Mouse (Mus musculus) mouse trophoblast stem cell (cell line): ENCODE data around the gene Pafah1b3.
"Not testable (repeated sequence)": the region's sequence is repeated elsewhere in the genome, so short reads cannot be mapped to it uniquely, and the experiment has no call there.

Experiments
- in situ Hi-C, 2 experiments: fragments of 300-500 bp; cut with MseI, MboI; formaldehyde crosslinking; loops; 2 replicates in 1 of 2; 3 replicates in 1 of 2; pipeline ENCODE4 v1.15.1; 2025

Gene Pafah1b3

DNA sequence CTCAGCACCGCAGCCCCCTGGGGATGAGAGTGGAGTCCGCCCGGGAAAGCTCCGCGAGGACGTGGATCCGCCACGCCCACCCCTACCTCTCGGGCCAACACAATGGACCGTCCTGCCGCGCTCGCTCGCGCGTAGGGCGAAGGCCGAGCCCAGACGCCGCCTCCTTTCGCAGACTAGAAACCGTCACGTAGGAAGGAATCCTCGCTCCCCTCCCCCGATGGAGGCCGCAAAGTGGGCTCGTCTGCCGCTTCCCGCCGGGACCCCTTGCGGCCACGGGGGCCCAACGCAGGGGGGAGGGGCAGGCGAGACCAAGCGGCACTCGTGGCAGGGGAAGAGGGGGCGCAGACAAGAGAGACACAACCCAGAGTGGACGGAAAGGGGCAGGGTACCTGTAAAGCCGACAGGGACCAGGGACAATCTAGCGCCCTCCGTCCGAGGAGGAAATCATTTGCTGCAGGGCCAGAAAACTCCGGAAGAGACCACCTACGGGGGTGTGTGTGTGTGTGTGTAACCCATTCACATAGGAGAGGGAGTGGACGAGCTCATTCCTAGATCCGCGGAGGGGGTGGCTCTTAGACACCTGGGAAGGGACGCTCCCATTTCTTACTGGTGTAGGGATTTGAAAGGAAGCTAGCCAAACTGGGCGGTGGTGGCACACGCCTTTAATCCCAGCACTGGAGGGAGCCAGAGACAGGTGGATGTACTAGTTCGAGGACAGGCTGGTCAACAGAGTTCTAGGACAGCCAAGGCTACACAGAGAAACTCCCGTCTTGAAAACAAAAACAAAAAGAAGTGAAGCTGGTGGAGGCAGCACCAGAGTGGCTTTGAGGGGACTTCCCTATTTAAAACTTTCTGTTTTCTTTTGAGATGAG lies at the start of gene Pafah1b3:
Pafah1b3 (minus strand) TSS at position 533 of the 872 bp plus-strand sequence.
- in situ Hi-C loops = no loop called here

DNA sequence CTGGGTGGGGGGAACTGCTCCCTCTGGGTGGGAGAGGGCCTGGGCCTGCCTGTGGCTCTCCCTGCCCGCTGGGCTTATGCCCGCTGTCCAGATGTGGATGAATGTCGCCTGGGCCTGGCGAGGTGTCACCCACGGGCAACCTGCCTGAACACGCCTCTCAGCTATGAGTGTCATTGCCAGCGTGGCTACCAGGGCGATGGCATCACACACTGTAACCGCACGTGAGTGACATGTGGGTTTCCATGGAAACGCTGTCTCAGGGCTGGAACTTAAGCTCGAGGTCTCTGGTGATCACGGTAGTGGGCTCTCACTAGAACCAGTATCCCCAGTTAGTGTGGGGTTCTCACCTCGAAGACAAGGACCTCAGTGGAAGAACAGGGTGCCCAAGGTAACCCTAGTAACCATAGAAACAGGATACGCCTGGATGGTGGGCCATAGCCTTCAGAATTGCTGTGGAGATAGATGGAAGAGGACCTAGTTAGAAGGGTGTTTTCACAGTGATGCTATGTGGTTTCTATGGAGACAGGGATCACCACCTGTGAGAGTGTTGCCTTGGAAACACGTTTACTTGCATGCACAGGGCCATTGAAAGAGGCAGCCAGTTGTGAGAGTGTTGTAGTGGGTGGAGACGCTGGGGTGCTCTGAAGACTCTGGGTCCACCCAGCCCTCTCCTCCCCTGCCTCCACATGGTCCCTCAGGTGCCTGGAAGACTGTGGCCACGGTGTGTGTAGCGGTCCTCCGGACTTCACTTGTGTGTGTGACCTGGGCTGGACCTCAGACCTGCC lies 43.4 kb upstream of the Pafah1b3 start:
- in situ Hi-C loops = no loop called here

DNA sequence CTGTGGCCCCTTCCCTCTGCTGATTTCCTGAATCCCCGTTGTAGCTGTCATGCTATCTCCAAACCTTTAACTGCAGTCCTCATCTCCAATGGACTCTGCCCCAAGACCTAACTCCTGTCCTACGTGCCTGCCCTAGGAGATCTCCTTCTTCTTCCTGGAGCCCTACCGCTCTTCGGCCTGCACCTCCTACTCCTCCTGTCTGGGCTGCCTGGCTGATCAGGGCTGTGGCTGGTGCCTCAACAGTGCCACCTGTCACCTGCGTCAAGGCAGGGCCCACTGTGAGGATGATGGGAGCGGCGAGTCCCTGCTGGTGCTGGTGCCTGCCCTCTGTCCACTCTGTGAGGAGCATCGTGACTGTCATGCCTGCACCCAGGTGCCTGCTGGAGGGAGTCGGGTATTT lies 41.5 kb upstream of the Pafah1b3 start:
- in situ Hi-C loops = no loop called here

DNA sequence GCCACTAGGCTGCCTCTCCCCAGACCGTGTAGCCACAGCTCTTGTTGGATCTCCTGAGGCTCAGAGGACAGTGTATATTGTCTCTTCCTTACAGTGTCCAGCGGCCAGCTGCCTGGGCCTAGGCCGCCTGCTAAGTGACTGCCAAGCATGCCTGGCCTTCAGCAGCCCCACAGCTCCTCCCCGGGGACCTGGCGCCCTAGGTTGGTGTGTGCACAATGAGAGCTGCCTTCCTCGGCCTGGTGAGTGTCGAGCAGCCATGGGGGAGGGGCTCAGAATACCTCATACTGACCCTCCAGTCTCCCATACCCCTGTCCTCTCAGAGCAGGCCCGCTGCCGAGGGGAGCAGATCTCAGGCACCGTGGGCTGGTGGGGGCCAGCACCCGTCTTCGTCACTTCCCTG lies 36.7 kb upstream of the Pafah1b3 start:
- in situ Hi-C loops = no loop called here

DNA sequence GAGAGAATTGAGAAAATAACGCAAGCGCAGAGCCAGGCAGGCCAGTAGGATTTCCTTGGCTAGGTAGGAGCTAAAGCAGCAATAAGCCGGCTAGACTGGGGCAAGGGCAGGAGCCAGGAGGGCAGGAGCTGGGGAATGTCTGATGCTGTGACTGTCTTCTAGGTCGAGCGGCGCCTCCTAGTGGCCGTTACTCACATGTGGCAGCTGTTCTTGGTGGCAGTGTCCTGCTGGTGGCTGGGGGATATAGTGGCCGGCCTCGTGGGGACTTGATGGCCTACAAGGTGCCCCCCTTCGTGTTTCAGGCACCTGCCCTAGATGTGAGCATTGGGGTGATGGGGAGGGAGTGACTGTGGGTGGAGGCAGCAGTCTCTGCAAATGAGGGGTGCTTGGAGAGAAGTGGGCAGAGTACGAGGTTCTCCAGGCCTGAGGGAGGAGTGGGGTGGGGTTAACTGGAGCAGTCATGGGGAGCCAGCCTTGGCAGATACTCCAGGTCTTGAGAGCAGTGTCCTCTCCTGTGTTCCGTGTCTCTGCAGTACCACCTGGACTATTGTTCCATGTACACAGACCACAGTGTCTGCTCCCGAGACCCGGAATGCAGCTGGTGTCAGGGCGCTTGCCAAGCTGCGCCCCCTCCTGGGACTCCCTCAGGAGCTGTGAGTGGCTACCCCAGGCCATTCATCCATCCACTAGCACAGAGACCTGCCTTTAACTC lies 36.0 kb upstream of the Pafah1b3 start:
- in situ Hi-C loops = no loop called here

DNA sequence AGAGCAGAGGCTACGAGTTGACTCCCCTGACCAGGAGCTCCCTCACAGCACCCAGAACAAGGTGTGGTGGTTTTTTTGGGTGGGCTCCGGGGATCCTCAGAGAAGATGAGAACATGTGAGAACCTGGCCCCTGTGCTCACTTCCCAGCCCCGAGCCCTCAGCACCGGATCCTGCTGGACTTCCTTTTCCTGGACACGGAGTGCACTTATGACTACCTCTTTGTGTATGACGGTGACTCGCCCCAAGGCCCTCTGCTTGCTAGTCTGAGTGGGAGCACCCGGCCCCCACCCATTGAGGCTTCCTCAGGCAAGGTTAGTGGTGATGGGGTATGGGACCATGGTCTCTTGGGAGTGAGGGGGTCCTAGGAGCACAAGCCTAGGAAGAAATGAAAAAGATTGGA lies 28.4 kb upstream of the Pafah1b3 start:
- in situ Hi-C loops = no loop called here

DNA sequence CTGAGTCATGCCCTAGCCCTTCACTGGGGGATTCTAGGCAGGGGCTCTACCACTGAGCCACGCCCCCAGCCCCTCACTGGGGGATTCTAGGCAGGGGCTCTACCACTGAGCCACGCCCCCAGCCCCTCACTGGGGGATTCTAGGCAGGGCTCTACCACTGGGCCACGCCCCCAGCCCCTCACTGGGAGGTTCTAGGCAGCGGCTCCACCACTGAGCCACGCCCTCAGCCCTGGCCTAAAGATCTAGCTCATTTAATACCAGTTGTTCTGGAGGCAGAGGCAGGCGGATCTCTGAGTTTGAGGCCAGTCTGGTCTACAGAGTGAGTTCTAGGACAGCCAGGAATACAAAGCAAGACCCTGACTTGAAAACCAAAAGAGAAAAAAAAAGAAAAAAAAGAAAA lies 27.6 kb upstream of the Pafah1b3 start:
- in situ Hi-C loops = not testable (repeated sequence)

DNA sequence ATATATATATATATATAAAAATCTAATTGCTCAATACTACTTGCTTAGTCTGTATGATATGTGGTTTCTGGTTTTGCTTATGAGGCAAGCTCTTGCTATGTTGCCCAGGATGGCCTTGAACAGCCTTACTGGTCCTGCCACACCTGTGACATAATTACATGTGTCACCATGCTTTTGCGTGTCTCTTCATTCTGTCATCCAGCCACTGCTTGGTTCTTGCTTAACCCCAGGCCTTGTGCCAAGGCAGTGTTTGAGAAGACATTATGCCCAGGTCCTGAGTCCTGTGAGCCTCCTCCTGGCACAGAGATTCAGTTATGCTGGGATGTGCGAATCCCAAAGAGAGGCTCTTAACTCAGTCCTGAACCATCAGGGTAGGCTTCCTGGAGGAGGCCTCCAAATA lies 25.4 kb upstream of the Pafah1b3 start:
- in situ Hi-C loops = no loop called here

DNA sequence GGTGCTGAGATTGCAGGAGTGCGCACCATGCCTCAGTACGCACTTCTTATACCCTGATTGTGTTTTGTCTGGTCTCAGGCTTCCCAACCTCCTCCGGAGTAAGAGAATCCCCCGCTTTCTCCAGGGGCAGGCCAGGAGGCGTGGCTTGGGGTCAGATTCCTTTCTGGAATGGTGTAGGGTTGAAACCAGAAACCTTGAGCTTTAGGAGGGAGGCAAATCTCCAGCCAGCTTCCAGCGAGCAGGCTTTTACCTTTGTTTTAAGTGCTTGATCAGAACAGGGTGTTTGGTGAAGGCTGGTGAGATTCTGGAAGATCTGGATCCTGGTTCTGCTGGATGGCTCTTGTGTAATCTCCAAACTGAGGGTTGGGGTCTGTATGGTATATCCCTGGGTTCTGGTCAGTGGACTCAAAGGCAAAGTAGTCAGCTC lies 24.3 kb upstream of the Pafah1b3 start:
- in situ Hi-C loops = no loop called here

DNA sequence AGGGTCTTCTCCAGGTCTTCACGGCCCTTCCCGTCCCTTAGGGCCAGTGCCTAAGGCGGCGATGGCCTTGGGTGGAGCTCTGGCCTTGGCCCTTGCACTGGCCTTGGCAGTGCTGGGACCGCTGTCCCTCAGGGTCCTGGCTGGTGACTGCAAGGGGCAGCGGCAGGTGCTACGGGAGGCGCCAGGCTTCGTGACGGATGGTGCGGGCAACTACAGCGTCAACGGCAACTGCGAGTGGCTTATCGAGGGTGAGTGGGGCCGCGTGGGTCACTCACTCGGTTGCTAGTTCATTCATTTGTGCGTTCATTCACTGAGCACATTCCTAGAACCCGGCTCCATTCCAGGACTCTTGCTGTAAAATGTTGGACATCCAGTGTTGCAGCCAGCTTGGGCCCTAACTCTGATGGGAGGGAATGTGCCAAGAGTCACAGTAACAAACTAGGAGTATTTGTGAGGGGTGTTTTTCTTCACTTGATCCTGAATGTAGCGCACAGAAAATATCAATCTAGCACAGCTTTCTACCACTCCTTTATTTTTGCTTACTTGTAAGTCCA lies 19.7 kb upstream of the Pafah1b3 start:
- in situ Hi-C loops = no loop called here

DNA sequence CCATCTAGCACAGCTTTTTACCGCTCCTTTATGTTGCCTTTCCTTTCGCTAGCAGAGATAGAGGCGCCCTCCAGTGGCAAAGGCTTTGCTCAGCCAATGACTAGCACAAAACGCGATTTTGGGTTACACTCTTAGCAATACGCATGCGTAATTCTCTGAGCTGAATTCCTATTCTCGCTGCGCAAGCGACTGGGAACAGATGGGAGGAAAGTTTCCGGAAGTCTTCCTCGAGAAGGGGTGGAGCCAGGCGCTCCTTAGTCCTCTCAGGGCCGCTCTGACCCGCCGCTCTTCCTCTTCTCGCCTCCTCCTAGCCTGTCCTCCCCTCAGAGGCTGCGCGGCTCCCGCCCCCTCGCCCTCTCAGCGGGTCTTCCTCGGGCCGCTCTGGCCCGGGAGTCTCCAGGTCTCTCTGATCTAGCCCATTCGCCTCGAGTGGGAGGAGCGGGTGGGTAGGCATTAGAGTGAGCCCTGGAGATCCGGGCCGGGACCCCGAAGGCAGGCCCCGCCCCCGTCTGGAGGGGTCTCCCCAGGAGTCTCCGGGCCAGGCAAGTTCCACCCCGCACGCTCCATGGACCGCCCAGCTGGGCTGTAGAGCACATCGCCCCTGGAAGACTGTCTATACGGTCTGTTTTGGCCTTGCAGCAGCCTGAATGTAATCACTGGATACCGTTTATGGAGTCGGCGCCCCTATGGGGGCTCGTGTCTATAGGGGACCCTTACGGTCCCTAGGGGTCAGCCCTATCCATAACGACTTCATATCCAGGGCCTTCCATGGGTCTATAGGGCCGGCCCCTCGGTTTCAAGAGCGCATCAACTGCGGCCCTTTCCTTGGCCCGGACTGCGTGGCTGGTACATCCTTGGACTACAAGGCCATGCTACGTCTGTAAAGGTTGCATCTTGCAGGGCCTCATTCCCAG lies 19.0 kb upstream of the Pafah1b3 start, which contains the start of gene Megf8:
Megf8 (plus strand) TSS at position 633 of the 914 bp plus-strand sequence.
- in situ Hi-C loops = no loop called here

DNA sequence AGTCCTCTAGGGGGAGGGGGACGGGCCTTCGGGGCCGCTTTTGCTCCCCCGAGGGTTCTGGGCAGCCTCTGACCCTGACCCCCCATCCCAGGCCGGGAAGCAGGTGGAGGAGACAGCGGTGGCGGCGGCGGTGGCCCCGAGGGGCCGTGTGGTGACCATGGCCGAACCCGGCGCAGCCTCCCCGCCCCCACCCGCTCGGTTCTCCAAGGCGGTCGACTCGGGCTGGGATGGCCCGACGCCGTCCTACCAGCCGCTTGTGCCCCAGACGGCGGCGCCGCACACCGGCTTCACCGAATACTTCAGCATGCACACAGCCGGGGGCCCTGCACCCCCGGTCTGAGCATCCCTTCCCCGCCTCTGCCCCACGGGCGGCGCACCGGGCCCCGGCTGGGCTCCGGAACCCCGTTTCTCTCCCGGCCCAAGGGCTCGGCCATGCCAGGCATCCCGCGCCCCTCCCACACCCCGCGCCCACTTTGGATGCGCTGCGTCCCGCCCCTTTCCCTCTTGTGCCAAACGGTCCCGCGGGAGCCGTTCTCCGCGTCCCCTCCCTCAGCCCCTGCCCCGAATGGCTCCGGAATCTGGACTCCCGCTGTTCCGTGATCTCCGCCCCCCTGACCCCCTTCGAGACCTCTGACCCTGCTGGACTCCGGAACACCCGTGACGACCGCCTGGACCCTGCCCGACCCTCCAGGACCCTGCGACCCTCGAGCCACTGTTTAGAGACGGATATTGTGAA lies 17.7 kb upstream of the Pafah1b3 start:
- in situ Hi-C loops = no loop called here

DNA sequence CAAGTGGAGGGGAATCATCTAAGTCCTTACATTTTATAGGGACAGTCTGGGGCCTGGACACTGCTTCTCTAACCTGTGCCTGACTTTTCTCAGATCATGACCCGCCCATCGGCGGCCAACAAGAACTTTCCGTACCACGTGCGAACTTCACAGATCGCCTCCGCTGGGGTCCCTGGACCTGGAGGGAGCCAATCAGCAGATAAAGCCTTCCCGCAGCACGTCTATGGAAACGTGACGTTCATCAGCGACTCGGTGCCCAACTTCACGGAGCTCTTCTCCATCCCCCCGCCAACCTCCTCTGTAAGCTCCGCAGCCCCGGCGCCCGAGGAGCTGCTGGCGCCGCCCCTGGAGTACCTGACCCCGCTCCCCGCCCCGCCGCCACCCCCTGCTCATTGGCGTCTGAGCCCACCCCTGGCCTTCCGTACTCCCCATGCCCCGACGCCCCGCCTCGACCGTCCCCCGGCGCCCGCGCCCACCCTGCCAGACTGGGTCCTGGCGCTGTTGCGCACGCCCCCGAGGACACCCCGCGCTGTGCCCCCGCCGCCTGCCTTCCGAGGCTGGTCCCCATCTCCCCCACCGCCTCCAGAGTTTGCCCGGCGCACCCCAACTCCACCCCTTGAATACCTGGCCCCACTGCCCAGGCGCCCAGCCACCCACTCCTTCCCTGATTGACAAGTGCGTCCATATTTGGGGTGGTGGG lies 17.0 kb upstream of the Pafah1b3 start:
- in situ Hi-C loops = no loop called here

DNA sequence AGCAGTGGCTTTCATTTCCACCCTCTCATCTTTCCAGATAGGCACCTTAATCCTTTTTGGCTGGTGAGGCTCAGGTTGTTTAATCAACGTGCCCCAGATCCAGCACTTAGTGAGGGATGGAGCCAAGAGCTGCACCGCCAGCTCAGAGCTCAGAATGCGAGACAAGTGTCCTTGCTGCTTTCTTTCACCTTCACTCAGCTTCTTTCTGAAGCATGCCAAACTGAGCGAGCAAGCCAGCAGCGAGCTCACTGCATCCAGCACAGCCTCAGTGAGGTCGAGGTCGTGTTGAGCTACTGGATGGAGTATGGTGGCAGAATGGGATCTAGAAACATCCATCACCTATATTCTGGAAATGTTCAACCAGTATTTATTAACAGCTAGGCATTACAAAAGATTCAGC lies 15.5 kb upstream of the Pafah1b3 start:
- in situ Hi-C loops = no loop called here

DNA sequence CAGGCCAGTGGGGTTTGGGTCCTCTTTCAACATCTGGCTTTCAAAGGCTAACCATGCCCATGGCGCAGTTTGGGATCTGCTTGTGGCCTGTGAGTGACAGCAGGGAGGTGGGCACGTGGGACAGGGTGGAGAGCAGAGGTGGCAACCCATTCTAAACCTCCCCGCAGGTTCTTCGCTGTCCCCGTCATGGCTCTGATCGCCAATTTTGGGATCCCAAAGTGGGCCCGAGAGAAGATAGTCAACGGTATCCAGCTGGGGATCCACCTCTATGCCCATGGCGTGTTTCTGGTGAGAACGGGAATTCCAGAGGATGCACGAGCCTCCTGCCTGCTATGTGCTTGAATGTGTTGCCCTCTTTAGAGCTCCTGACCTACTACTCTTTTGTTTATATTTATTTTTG lies 13.4 kb upstream of the Pafah1b3 start:
- in situ Hi-C loops = no loop called here

DNA sequence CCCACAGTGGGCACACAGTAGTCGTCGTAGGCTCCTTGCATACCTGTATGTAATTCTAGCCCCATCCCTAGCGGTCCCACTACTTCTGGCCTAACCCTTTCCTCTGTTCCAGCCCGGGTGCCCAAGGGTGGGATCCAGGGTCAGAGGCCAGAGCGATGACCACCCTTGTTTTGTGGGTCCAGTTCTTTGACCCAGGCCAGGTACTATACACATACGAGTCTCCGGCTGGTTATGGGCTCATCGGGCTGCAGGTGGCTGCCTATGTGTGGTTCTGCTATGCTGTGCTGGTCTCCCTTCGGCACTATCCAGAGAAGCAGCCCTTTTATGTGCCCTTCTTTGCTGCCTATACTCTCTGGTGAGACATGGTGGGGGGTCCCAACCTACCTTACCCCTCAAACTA lies 11.6 kb upstream of the Pafah1b3 start:
- in situ Hi-C loops = no loop called here

DNA sequence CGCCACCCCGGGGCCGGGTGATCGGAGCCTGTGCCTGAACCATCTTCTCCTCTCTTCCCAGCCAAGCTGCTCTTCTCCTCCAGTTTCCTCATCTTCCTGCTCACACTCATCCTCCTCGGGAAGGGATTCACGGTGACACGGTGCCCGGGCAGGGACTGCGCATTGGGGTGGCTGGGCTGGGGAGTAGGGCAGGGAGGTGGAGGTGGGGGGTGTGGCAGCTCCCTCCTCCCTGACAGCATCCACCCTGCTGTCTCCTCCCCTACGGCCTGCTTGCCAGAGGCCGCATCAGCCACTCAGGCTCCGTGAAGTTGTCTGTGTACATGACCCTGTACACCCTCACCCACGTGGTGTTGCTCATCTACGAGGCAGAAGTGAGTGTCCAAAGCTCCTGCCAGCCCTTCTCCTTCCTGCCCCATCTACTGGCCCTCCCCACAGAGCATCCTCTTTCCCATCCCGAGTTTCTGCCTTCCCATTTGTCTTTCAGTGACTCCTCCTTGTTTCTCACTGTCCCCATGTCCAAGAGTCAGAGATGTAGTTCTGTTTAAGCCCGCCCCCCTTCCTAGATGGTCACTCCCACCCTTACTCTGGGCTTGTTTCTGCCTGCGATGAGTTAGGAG lies 11.0 kb upstream of the Pafah1b3 start:
- in situ Hi-C loops = no loop called here

DNA sequence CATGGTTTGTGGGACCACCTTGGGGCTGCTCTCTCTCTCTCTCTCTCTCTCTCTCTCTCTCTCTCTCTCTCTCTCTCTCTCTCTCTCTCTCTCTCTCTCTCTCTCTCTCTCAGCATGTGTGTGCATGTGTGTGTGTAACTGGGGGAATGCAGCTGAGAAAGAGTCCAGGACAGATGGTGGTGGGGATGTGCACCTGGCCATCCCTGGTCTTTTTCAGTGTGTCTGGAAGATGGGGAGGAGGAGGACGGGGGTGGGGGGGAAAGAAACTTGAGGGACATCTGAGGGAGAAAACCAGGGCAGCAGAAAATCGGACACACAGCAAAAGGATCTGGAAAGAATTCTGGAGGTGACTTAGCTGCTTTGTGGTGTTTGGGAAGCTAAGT lies 8.8 kb upstream of the Pafah1b3 start:
- in situ Hi-C loops = no loop called here
